Mouse (Mus musculus): ENCODE results near the gene Nxf1. TPM values are rescaled to one million over a fixed set of nuclear protein-coding genes. Genes with fewer than 3 reads are reported as not detected.
"Not testable (repeated sequence)": the region's sequence is repeated elsewhere in the genome, so short reads cannot be mapped to it uniquely, and the experiment has no call there.

Nxf1 gene
- total RNA-seq, 2 experiments from 2014 or later = 32.5 to 33.2 TPM

- intact Hi-C loops (cut with DNase I; ENCODE audit: low total_unique reads) = no loop called here
- peak; percentile 95 for DNase-seq
Measured at GRCm38 (mm10) chr19:8722907-8723573, 33.8 kb upstream of the Nxf1 start, which contains the start of gene Slc3a2. Gene Slc3a2 (minus strand): TSS chr19:8723369.

DNA sequence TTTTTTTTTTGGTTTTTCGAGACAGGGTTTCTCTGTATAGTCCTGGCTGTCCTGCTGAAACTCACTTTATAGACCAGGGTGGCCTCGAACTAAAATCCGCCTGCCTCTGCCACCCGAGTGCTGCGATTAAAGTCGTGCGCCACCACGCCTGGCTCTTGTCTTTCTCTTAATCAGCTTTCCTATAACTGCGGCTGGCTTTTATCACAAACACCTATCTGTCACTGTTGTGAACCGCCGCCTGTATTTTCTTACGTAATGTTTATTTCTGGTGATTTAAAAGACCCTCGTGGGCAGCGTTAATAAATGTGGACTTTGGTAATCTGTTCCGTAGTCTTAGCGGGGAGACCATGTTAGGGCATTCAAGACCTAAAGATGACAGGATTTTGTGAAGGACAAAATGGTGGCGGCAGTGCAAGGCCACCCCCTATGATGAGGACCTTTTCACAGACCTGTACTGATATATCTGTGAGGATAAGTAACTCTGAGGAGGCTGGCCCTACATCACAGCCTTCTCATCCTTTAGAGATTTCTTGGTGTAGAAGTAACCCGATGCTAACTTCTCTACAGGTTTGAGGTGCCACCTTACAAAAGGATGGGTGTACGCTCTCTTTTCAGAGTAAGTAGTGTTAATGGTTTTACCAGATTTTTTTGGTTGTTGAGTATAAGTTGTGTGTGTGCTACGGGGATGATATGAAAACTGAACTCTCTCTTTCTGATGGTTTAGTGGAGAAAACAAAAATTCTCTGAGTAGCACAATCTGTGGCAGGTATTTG, 33.1 kb upstream of the Nxf1 start:
- intact Hi-C loops (cut with DNase I; ENCODE audit: low total_unique reads) = no loop called here
- DNase-seq = no peak

- no peak for DNase-seq
- intact Hi-C loops (cut with DNase I; ENCODE audit: low total_unique reads) = no loop called here
Measured at GRCm38 (mm10) chr19:8724392-8724791, 32.5 kb upstream of the Nxf1 start.

DNA sequence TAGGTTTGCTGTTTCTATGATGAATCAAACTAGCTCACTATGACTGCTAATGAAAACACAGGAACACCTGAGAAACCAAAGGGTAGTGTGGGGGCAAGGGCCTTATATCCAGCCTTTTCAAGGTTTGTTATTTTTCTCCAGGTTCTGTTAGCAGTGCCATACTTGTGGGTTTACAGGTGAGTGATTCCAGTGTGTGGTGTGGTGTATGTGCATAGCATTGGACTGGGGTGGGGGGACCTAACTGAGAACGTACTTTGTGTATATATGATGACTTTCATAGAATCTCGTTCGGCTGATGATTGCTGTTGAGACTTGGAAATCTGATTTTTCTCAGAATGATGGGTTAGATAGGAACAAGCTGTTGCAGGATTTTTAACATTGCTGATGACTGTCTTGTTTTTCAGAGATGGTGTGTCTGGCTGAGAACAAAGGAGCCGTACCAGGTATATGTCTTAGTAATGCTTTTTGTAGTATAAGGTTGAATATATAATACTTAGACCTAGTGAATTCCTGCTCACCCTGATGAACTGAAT, 31.7 kb upstream of the Nxf1 start:
- no peak for DNase-seq
- intact Hi-C loops (cut with DNase I; ENCODE audit: low total_unique reads) = no loop called here

DNA sequence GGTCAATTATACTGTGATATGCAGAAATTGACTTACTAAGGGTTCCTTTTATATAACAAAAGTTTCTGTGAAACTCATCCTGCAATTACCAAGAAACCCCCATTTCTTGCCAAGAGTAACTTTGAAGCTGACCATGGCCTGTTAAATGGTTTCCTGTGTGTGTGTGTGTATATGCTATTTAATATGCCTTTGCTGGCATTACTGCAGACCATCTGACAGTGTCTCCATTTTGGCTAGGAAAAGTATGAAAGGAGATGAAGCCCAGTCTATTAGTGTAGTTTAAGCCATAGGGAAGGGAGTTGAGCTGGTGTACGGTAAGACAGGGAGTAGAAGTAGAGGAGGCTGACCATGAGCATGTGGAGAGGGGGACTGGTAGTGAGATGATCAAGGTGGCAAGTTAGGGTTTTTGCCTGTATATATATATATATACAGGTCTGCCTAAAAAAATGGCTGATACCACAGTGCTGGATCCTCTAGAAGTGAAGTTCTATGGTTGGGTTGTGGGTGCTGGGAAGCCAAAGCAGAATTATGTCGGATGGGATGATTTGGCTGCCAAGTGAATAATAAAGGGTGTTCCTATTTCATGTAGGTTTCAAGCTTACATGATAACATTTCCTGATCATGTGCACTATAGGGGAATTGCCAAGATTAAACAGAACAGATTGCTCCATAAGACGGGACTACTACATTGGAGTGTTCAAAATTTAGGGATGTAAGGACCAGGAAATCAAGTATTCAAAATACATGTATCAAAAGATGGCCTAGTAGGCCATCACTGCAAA, 30.1 kb upstream of the Nxf1 start:
- DNase-seq = no peak
- intact Hi-C loops (cut with DNase I; ENCODE audit: low total_unique reads) = no loop called here

DNA sequence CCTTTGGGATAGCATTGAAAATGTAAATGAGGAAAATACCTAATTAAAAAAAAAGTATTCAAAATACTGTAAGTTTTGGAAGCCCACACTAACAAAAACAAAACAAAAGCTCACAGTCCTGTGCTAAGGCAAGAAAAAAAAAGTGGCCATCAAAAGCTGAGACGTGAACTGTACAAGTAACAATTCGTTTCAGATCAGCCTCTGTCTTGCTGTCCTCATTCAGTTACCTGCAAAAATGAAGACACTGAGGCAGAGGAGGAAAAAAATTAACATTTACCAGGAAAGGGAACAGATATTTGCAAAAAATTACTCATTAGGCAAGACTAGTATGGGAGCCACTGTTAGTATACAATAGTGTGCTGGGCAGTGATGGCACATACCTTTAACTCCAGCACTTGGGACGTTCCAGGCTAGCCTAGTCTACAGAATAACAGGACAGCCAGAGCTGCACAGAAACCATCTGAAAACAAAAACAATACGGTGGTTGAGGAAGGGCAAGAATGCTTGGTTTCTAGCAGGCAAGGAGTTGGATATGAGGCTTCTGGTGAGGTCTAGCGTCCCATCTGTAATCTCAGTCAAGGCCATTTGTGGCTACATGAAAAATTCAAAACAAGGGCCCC, 29.3 kb upstream of the Nxf1 start:
- intact Hi-C loops (cut with DNase I; ENCODE audit: low total_unique reads) = no loop called here
- DNase-seq = no peak

GRCm38 (mm10) chr19:8728335-8729099, 28.4 kb upstream of the Nxf1 start:
- intact Hi-C loops (cut with DNase I; ENCODE audit: low total_unique reads); DNase-seq: not testable (repeated sequence)

DNA sequence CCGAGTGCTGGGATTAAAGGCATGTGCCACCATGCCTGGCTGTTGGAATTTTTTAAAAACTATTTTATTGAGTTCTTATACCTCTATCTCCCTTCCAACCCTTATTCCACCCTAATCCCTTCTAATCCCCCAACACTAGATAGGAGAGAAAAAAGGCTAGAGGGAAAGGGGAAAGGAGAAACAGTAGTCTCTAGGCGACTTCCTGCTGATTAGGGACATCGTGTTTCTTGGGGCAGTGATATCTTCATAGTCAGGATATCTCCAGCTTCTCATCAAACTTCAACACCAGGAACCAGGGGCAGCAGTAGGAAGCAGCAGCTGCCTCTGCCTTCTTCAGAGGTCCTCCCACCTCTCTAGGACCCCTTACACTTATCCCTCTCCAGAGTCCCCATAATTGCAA, 22.5 kb upstream of the Nxf1 start:
- intact Hi-C loops (cut with DNase I; ENCODE audit: low total_unique reads) = no loop called here
- DNase-seq = no peak

GRCm38 (mm10) chr19:8735389-8736159, 21.3 kb upstream of the Nxf1 start, which contains the start of gene Wdr74:
Gene Wdr74 (plus strand): TSS chr19:8735827.
- peak; percentile 90 for DNase-seq
- intact Hi-C loops (cut with DNase I; ENCODE audit: low total_unique reads) = no loop called here

- intact Hi-C loops (cut with DNase I; ENCODE audit: low total_unique reads) = no loop called here
- no peak for DNase-seq
Measured at GRCm38 (mm10) chr19:8736160-8736467, 20.8 kb upstream of the Nxf1 start.

GRCm38 (mm10) chr19:8738911-8739310, 18.0 kb upstream of the Nxf1 start:
- no peak for DNase-seq
- intact Hi-C loops (cut with DNase I; ENCODE audit: low total_unique reads) = no loop called here

- no peak for DNase-seq
- intact Hi-C loops (cut with DNase I; ENCODE audit: low total_unique reads) = no loop called here
Measured at GRCm38 (mm10) chr19:8739646-8740045, 17.2 kb upstream of the Nxf1 start.

GRCm38 (mm10) chr19:8740603-8741002, 16.3 kb upstream of the Nxf1 start, which contains the start of gene 1700092M07Rik:
Gene 1700092M07Rik (plus strand): TSS chr19:8740718.
- DNase-seq = peak; percentile 8
- intact Hi-C loops (cut with DNase I; ENCODE audit: low total_unique reads) = no loop called here

GRCm38 (mm10) chr19:8741243-8741869, 15.5 kb upstream of the Nxf1 start, which contains the start of gene Stx5a:
Gene Stx5a (plus strand): TSS chr19:8741413.
- intact Hi-C loops (cut with DNase I; ENCODE audit: low total_unique reads) = no loop called here
- peak; percentile 95 for DNase-seq

DNA sequence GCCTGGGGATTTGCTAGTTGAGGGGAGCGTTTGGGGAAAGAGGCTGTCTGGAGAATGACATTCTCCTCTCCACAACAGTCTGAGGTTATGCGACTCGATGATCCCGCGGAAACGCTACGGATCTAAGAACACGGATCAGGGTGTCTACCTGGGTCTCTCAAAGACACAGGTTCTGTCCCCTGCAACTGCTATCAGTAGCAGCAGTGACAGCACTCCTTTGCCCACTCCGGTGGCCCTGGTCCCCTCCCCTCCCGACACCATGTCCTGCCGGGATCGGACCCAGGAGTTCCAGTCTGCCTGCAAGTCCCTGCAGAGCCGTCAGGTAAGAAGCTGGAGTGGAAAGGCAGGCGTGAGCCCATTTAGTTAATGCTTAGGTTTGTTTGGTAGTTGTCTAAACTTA, 14.7 kb upstream of the Nxf1 start:
- intact Hi-C loops (cut with DNase I; ENCODE audit: low total_unique reads) = no loop called here
- DNase-seq = no peak

DNA sequence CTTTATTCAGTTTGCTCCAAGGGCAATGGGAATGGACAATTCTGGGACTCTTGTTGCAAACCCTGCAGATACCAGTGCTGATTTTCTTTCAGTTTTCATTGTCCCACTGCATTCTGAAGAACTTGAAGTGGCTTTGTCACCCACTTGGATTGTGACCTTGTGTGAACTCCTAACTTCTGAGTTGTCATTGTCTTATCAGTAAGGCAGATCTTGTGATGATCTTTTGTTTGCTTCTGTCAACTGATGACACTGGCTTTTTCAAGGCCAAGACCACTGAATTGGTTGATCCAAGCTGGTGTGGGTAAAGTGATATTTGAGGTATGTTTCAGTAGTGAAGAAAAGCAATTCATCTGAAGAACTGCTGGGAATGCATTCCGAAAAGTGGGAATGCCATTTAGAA, 11.5 kb upstream of the Nxf1 start:
- intact Hi-C loops (cut with DNase I; ENCODE audit: low total_unique reads) = no loop called here
- no peak for DNase-seq

GRCm38 (mm10) chr19:8747368-8747767, 9.5 kb upstream of the Nxf1 start:
- no peak for DNase-seq
- intact Hi-C loops (cut with DNase I; ENCODE audit: low total_unique reads) = no loop called here

DNA sequence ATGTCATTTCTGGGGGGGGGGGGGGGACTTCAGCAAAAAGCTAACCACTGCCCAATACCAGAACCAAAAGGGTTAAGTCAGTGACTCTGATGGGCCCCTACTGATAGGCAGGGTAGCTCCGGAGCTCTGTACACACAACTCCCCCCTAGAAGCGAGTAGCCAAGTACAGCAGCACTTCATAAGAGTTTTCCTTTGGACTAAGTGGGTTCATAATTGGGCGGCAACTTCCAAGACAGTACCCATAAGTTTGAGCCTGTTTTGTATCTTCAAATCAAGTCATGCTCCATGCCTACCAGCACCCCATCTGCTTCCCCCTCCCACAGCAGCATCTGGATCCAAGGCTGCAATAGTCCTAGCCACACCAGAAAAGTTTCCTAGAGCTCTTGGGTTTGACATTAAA, 1.2 kb upstream of the Nxf1 start:
- no peak for DNase-seq
- intact Hi-C loops (cut with DNase I; ENCODE audit: low total_unique reads) = no loop called here

All from gastrocnemius, postnatal 14 days (tissue).